Mouse (Mus musculus): ENCODE measurements around the gene 1700024B05Rik. TPM values are rescaled to one million over a fixed set of nuclear protein-coding genes. Genes with fewer than 3 reads are reported as not detected.
"Not testable (repeated sequence)": the region's sequence is repeated elsewhere in the genome, so short reads cannot be mapped to it uniquely, and the experiment has no call there.

Gene 1700024B05Rik
- polyA plus RNA-seq (2012; rRNA removed) (not detected in 2 replicates), polyA plus RNA-seq (2014; fragmentation: Nextera tagmentation; extraction: Ambion mirVana) (not detected in 2 replicates)

DNA sequence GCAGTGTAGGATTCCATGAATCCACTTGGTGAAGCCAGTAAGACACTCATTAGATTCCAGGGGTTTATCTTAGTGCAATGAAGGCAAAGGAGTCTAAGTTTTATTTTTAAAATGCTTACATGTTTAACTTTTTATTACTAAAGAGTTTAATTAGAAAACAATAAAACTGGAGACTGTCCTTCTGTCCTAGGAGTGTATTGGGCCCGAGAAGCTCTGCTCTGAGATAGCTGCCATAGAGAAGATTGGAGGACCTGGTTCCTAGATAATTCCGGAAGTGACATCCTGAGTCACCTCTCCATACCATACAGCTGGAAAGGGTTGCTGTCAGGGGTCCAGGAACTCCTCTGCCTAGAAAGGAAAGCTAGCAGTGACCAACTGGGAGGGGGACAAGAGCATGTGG lies at the start of gene 1700024B05Rik:
TSS of gene 1700024B05Rik (plus strand) at position 301 of the 400 bp plus-strand sequence.
- not testable (repeated sequence) for H3K4me1 ChIP-seq (ENCODE audit: control insufficient read depth, insufficient read depth, low read length); H3K36me3 ChIP-seq (ENCODE audit: control insufficient read depth, insufficient read depth, low read length); H3K9ac ChIP-seq (ENCODE audit: low read depth, low read length, severe bottlenecking); H3K4me2 ChIP-seq (replicated peaks; ENCODE audit: low read depth, low read length, severe bottlenecking); ATAC-seq (ENCODE audit: low FRiP score, low read depth); H3K9me3 ChIP-seq (ENCODE audit: control insufficient read depth, low read length); H3K27me3 ChIP-seq (ENCODE audit: control insufficient read depth, insufficient read depth, low read length); H3K27ac ChIP-seq (replicated peaks; ENCODE audit: low read depth, low read length); DNase-seq (ENCODE audit: low spot score); H3K4me3 ChIP-seq (replicated peaks; ENCODE audit: low read length)
- WGBS: 92% methylated on average over 1 of the region's 2 CpGs

DNA sequence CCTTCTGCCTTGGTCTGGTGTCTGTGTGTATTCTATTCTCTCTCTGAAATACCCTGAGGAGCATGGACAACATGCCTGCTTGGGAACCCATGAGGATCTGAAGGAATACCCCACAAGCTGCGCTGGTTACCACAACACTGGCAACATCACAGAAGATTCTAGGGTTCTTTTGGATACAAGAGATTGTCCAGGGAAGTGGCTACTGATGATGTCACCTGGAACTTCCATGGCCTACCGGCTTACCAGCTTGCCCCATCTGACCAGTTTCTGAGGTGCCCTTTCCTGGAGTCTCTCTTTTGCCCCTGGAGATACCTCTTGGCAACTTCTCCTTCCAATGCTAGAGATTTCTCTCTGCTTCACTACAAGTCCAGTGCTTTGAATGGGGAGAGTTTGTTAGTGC lies 36.6 kb upstream of the 1700024B05Rik start, which contains the start of gene Gm7980:
TSS of gene Gm7980 (minus strand) at position 101 of the 400 bp plus-strand sequence.
- DNase-seq (ENCODE audit: low spot score); H3K4me2 ChIP-seq (replicated peaks; ENCODE audit: low read depth, low read length, severe bottlenecking); H3K4me3 ChIP-seq (replicated peaks; ENCODE audit: low read length); H3K27ac ChIP-seq (replicated peaks; ENCODE audit: low read depth, low read length); H3K27me3 ChIP-seq (ENCODE audit: control insufficient read depth, insufficient read depth, low read length); ATAC-seq (ENCODE audit: low FRiP score, low read depth); H3K36me3 ChIP-seq (ENCODE audit: control insufficient read depth, insufficient read depth, low read length); H3K4me1 ChIP-seq (ENCODE audit: control insufficient read depth, insufficient read depth, low read length); H3K9me3 ChIP-seq (ENCODE audit: control insufficient read depth, low read length); H3K9ac ChIP-seq (ENCODE audit: low read depth, low read length, severe bottlenecking): not testable (repeated sequence)
- no CpG with 5 or more reads among the region's 2 CpGs for WGBS

- DNase-seq (ENCODE audit: low spot score); ATAC-seq (ENCODE audit: low FRiP score, low read depth); H3K36me3 ChIP-seq (ENCODE audit: control insufficient read depth, insufficient read depth, low read length); H3K4me3 ChIP-seq (replicated peaks; ENCODE audit: low read length); H3K27me3 ChIP-seq (ENCODE audit: control insufficient read depth, insufficient read depth, low read length); H3K4me2 ChIP-seq (replicated peaks; ENCODE audit: low read depth, low read length, severe bottlenecking); H3K9me3 ChIP-seq (ENCODE audit: control insufficient read depth, low read length); H3K9ac ChIP-seq (ENCODE audit: low read depth, low read length, severe bottlenecking); H3K27ac ChIP-seq (replicated peaks; ENCODE audit: low read depth, low read length); H3K4me1 ChIP-seq (ENCODE audit: control insufficient read depth, insufficient read depth, low read length): not testable (repeated sequence)
- no CpG with 5 or more reads among the region's 1 CpGs for WGBS
Observed at GRCm38 (mm10) chr14:41924649-41925048, 19.1 kb upstream of the 1700024B05Rik start, which contains the start of gene 1700049E17Rik1. 1700049E17Rik1 (plus strand) TSS chr14:41924949.

DNA sequence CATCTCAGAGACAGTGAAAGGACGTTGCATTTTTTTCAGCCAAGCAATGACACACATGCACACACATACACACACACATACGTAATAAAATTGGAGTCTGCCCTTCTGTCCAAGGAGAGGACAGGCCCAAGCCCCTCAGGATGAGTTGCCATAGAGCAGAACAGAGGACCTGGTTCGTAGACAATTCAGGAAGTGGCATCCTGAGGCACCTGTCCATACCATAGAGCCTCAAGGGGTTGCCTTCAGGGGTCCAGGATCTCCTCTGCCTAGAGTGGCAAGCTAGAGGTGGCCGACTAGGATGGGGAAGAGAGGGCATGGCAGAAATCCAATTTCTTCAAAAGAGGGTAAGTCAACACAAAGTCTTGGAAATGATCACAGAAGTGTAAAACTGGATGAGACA lies 20.3 kb downstream of the 1700024B05Rik start:
- not testable (repeated sequence) for H3K4me3 ChIP-seq (replicated peaks; ENCODE audit: low read length)

DNA sequence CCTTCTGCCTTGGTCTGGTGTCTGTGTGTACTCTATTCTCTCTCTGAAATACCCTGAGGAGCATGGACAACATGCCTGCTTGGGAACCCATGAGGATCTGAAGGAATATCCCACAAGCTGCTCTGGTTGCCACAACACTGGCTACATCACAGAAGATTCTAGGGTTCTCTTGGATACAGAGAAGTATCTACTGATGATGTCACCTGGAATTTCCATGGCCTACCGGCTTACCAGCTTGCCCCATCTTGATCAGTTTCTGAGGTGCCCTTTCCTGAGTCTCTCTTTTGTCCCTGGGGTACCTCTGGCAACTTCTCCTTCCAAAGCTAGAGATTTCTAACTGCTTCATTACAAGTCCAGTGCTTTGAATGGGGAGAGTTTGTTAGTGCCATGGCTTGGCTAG lies 24.0 kb downstream of the 1700024B05Rik start, which contains the start of gene Gm6401:
TSS of gene Gm6401 (minus strand) at position 101 of the 400 bp plus-strand sequence.
- 92% methylated on average over 1 of the region's 1 CpGs for WGBS
- not testable (repeated sequence) for H3K27me3 ChIP-seq (ENCODE audit: control insufficient read depth, insufficient read depth, low read length); H3K4me1 ChIP-seq (ENCODE audit: control insufficient read depth, insufficient read depth, low read length); H3K36me3 ChIP-seq (ENCODE audit: control insufficient read depth, insufficient read depth, low read length); H3K27ac ChIP-seq (replicated peaks; ENCODE audit: low read depth, low read length); DNase-seq (ENCODE audit: low spot score); ATAC-seq (ENCODE audit: low FRiP score, low read depth); H3K4me2 ChIP-seq (replicated peaks; ENCODE audit: low read depth, low read length, severe bottlenecking); H3K9me3 ChIP-seq (ENCODE audit: control insufficient read depth, low read length); H3K4me3 ChIP-seq (replicated peaks; ENCODE audit: low read length); H3K9ac ChIP-seq (ENCODE audit: low read depth, low read length, severe bottlenecking)

More for the DNA sequence above, 20.3 kb downstream of the 1700024B05Rik start:
- H3K4me1 ChIP-seq (ENCODE audit: control insufficient read depth, insufficient read depth, low read length); H3K27me3 ChIP-seq (ENCODE audit: control insufficient read depth, insufficient read depth, low read length); H3K9me3 ChIP-seq (ENCODE audit: control insufficient read depth, low read length); H3K9ac ChIP-seq (ENCODE audit: low read depth, low read length, severe bottlenecking); H3K36me3 ChIP-seq (ENCODE audit: control insufficient read depth, insufficient read depth, low read length); H3K27ac ChIP-seq (replicated peaks; ENCODE audit: low read depth, low read length); DNase-seq (ENCODE audit: low spot score); H3K4me2 ChIP-seq (replicated peaks; ENCODE audit: low read depth, low read length, severe bottlenecking); ATAC-seq (ENCODE audit: low FRiP score, low read depth): not testable (repeated sequence)
- WGBS: 65% methylated on average over 4 of the region's 4 CpGs

DNA sequence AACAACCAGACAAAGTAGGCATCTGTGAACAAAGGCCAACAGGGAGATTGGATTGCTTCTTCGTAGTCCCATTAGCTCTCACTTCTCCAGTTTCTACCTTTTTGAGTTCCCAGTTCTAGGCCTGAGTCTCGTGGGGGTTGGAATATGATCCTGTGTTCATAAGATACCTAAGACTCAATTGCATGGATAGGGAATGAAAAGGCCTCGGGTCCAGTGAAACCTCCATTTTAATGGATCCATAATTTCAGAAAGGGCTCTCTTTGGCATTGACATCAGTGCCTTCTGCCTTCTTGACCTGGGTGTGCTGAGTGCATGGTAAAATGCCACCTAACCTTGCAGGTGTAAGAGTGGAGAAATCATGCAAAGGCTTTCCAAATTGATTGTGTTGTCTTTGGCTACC lies 24.8 kb downstream of the 1700024B05Rik start:
- H3K4me3 ChIP-seq (replicated peaks; ENCODE audit: low read length); ATAC-seq (ENCODE audit: low FRiP score, low read depth): not testable (repeated sequence)

DNA sequence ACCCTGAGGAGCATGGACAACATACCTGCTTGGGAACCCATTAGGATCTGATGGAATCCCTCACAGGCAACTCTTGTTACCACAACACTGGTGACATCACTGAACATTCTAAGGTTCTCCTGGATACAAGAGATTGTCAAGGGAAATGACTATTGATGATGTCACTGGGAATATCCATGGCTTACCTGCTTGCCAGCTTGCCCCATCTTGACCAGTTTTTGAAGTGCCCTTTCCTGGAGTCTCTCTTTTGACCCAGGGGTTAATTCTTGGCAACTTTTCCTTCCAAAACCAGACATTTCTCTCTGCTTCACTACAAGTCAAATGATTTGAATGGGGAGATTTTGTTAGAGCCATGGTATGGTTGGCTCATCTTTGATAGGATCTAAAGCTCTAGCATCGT lies 39.4 kb downstream of the 1700024B05Rik start, which contains the start of gene Gm3543:
TSS of gene Gm3543 (minus strand) at position 101 of the 400 bp plus-strand sequence.
- ATAC-seq (ENCODE audit: low FRiP score, low read depth); DNase-seq (ENCODE audit: low spot score); H3K27me3 ChIP-seq (ENCODE audit: control insufficient read depth, insufficient read depth, low read length); H3K36me3 ChIP-seq (ENCODE audit: control insufficient read depth, insufficient read depth, low read length); H3K27ac ChIP-seq (replicated peaks; ENCODE audit: low read depth, low read length); H3K9me3 ChIP-seq (ENCODE audit: control insufficient read depth, low read length); H3K4me3 ChIP-seq (replicated peaks; ENCODE audit: low read length); H3K4me1 ChIP-seq (ENCODE audit: control insufficient read depth, insufficient read depth, low read length); H3K4me2 ChIP-seq (replicated peaks; ENCODE audit: low read depth, low read length, severe bottlenecking); H3K9ac ChIP-seq (ENCODE audit: low read depth, low read length, severe bottlenecking): not testable (repeated sequence)
- no CpG with 5 or more reads among the region's 1 CpGs for WGBS

More for the DNA sequence above, 24.8 kb downstream of the 1700024B05Rik start:
- not testable (repeated sequence) for H3K9me3 ChIP-seq (ENCODE audit: control insufficient read depth, low read length); H3K27me3 ChIP-seq (ENCODE audit: control insufficient read depth, insufficient read depth, low read length); H3K36me3 ChIP-seq (ENCODE audit: control insufficient read depth, insufficient read depth, low read length); DNase-seq (ENCODE audit: low spot score); H3K4me2 ChIP-seq (replicated peaks; ENCODE audit: low read depth, low read length, severe bottlenecking); H3K27ac ChIP-seq (replicated peaks; ENCODE audit: low read depth, low read length); H3K9ac ChIP-seq (ENCODE audit: low read depth, low read length, severe bottlenecking); H3K4me1 ChIP-seq (ENCODE audit: control insufficient read depth, insufficient read depth, low read length)
- 61% methylated on average over 3 of the region's 3 CpGs for WGBS

Data from limb, embryonic 14.5 days (tissue).